Mouse (Mus musculus): Measurements from ENCODE around the gene Mknk2. TPM values are rescaled to one million over a fixed set of nuclear protein-coding genes. Genes with fewer than 3 reads are reported as not detected.
"Not testable (repeated sequence)": the region's sequence is repeated elsewhere in the genome, so short reads cannot be mapped to it uniquely, and the experiment has no call there.

The Mknk2 gene
- total RNA-seq, 2 experiments from 2014 or later: 178 to 198 TPM

DNA sequence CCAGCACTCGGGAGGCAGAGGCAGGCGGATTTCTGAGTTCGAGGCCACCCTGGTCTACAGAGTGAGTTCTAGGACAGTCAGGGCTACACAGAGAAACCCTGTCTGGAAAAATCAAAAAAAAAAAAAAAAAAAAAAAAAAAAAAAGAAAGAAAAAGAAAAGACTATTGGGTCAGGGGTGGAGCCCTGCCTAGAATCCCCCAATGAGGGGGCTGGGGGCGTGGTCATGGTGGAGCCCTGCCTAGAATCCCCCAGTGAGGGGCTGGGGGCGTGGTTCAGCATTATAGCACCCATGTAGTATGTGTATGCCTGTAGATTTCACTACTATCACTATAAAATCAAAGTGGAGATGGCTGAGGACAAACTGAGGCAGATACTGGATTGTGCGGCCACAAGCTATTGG, 28.0 kb downstream of the Mknk2 start:
- DNase-seq: not testable (repeated sequence)

- DNase-seq: no peak
These were observed 31.0 kb downstream of the Mknk2 start for GRCm38 (mm10) chr10:80646936-80647335.

DNA sequence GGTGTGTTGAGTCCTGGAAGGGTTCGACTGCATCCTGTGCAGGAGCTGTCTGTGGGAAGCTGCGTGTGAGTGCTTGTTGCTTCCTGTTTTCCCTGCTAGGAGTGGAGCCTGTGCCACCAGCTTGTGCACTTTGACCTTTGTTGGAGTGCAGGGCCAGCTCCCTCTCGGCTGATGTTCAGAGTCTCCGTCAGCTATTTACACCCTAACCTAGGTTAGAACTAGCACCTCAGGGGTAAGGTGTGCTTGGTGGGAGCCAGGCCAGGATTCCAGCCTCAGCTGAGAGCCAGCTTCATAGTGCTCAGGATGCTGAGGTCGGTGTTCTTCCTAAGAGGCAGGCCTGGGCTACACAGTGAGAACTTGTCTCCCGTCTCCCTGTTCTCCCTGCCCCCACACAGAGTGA, 42.6 kb downstream of the Mknk2 start:
- no peak for DNase-seq

DNA sequence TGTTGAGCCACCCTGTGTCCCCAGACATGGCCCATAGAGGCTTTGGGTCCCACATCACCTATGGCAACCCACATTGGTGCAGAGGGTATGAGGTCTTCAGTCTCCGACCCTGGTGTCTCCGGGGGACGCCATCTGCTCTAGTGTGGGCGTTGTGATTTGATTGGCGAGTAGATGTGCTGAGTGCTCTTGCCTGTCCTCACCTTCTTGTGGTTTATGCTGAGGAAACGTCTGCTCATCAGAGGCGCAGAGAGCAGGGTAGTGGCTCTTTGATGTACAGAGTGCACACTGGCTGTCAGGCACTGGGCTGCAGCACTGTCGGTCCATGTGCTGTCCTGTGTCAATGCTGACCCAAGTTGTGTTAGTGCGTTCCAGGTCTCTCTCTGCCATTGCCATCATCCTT, 49.0 kb downstream of the Mknk2 start:
- no peak for DNase-seq

- DNase-seq: peak in 1 of 2 experiments; percentile 40
These were observed 50.2 kb downstream of the Mknk2 start for GRCm38 (mm10) chr10:80627685-80628084.

- DNase-seq: no peak
These were observed 52.1 kb downstream of the Mknk2 start for GRCm38 (mm10) chr10:80625764-80626163.

DNA sequence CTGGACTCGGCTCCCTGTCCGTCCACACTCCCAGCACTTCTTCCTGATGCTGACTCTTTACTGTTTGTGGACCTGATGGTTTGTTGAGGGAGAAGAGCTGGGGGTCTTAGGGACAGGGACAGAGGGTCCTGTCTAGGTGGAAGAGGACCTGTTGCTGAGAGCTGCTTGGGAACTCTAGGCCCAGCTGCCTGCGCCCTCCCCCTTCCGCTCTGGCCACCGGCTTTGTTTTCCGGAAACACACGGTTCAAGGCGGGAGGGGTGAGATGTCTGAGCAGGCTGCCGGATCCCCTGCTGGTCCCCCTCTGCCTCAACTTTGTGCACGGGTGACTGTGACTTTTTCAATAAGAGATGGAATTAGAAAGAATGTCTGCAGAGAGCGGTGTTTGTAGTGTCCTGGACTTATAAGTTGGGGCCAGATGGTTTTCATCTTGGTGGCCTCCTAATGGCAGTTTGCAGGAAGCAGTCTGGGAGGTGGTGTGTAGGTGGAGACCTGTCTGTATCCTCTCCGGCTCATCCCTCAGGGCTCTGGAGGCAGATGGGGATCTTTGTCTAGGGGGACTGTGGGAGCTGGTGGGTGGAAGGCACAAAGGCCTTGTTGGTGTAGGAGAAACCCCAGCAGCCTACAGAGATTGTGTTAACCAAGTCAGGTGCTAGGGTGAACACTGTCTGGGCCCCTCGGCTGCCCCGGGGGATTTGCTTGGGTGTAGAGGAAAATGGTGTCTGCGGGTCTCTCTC, 54.3 kb downstream of the Mknk2 start:
- DNase-seq: peak; percentile 73 to 80

DNA sequence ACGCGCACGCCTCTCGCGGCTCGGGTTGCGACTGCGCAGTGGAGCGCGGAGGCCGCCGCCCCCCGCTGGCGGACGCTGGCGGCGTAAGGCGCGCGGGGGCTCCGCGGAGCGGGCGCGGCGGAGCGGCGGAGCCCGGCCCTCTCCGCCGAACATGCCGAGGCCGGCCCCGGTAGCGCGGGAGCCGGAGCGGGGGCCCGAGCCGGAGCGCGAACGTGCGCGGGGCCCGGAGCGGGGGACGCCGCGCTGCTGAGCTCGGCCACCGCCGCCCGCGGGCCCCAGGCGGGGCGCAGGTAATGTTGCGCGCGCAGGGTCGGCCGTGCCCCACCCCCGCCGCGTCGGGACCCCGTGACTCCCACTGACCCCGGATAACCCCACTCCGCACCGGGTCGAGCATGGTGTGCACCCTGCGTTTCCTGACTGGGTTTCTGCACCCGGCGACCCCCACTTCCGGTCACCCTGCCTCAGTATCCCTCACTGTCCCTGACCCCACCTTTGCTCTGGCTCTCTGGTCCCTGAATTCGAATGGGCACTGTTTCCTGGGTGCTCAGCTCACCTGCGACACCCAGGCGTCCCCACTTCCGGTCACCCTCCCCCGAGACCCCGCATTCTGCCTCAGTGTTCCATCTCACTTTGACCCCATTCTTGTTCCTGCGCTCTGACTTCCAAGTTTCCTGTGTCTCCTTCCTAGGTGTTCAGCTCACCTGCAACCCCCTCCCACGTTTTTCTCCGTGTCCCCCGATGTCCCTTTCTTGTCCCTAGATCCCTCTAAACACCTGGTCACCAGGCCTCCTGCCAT, 55.1 kb downstream of the Mknk2 start, which contains the start of gene Csnk1g2:
TSS of gene Csnk1g2 (plus strand) at position 178 of the 796 bp plus-strand sequence.
- DNase-seq: peak; percentile 40 to 62

DNA sequence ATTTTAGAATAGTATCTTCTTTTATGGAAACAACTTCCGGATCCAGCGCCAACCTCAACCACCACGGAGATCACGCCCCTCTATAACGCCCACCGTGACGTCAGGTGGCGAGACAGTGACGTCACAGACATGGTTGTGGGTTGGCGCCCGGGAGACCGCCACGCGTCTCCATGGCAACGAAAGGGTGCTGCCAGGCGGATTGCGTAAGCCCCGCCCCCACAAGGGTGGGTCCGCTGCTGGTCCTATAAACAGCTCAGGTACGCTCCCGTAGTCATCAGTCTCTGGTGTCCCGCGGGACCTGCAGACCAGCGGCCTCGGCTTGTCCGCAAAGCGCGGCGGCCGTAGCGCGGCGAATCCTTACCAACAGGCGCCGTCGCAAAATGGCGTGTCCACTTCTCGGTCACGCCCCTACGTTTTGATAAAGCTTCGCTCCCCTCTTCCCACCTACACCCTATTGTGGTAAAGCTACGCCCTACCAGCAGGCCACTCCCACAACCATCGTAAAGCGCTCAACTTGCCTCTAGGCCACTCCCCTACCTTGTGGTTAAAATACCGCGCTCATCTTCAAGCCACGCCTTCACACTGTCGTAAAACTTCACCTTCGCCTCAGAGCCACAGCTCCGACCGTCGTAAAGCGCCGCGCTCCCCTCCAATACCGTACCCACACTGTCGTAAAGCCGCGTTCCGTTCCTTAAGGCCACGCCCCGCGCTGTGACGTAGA, 55.8 kb downstream of the Mknk2 start:
- peak; percentile 99 for DNase-seq

DNA sequence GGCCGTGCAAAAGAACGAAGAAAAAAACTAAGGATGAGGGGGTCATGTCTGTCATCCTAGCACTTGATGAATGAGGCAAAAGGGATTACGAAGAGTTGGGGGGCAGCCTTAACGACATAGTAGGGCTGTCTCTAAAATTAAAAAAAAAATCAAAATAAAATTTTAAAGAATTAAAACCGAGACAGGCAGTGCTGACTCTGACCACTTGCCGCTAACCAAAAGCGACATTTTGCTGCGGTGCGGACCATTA, 56.3 kb downstream of the Mknk2 start:
- DNase-seq: no peak

DNA sequence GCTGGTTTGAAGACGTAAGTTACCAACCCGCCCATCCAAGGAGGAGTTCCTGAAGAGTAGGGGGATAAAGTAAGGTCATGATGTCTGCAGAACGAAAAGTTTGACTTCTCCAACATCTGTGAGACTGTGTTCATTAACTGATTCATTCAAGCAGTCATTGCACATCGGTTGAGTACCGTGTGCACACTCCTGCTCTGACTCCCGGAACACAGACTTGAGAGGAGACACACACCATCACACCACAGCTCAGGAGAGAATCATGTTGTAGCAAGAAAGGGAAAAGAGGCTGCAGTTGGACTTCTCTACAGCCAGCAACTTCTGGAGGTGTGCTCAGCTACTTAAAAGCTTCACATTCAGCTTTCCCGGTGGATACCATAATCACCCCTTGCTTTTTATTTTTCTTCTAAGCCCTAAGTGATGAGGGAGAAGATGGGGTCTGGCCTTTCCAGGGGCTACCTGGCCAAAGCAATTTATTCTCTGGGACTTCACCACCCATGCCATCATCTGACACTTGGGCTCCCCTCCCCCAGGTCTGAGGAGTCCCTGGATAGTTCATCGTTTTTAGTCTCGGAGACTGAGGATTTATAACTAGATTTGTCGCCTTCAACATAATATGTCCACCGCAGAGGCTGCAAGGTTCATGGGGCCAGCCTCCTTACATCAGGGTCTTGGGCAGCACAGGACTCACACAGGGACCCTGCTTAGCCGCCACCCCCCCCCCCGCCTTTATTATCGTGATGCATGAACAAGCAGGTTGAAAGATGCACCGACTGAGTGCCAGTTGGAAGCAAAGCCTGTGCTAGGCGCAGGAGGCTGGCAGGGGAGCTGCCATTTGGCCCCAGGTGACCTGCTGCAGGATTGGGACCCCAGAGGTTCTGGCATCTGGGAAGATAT, 56.9 kb downstream of the Mknk2 start:
- DNase-seq: no peak

- DNase-seq: no peak
These were observed 57.5 kb downstream of the Mknk2 start for GRCm38 (mm10) chr10:80620365-80620764.

GRCm38 (mm10) chr10:80619465-80620244, 58.3 kb downstream of the Mknk2 start:
- DNase-seq: no peak

- DNase-seq: peak; percentile 55 to 74
These were observed 59.7 kb downstream of the Mknk2 start for GRCm38 (mm10) chr10:80618181-80618580.

Other genes with a start within 250 kb of the Mknk2 start
- 10 to 100 TPM; 48.2 to 64.3 TPM for gene Tcf3, start 244.5 kb downstream of the Mknk2 start, total RNA-seq (2021)
- gene Onecut3, start 183.3 kb downstream of the Mknk2 start, total RNA-seq (2021): not detected
- 1 to 10 TPM in 1 of 2 experiments, under 1 TPM in 1; 0.43 to 1.1 TPM for gene Atp8b3, start 139.0 kb downstream of the Mknk2 start, total RNA-seq (2021)
- gene Rexo1, start 116.6 kb downstream of the Mknk2 start, total RNA-seq (2021): 10 to 100 TPM; 28.3 to 42.9 TPM
- 10 to 100 TPM; 13.6 to 14.1 TPM for gene Klf16, start 100.8 kb downstream of the Mknk2 start, total RNA-seq (2021)
- 100 to 1,000 TPM; 103 to 107 TPM for gene Abhd17a, start 87.8 kb downstream of the Mknk2 start, total RNA-seq (2021)
- 10 to 100 TPM; 64.3 to 64.6 TPM for gene Scamp4, start 75.2 kb downstream of the Mknk2 start, total RNA-seq (2021)
- gene Adat3, start 75.2 kb downstream of the Mknk2 start, total RNA-seq (2021): 1 to 10 TPM; 2.7 to 6.1 TPM
- gene Gm49322, start 72.1 kb downstream of the Mknk2 start, total RNA-seq (2021): 1 to 10 TPM; 1.6 to 2.6 TPM
- 100 to 1,000 TPM; 129 to 135 TPM for gene Csnk1g2, start 55.3 kb downstream of the Mknk2 start, total RNA-seq (2021)
- gene Btbd2, start 21.0 kb downstream of the Mknk2 start, total RNA-seq (2021): 10 to 100 TPM; 61.7 to 71.2 TPM
- gene Mob3a, start 23.9 kb upstream of the Mknk2 start, total RNA-seq (2021): 10 to 100 TPM; 19.4 to 20.1 TPM
- gene Izumo4, start 24.1 kb upstream of the Mknk2 start, total RNA-seq (2021): 10 to 100 TPM in 1 of 2 experiments, 1 to 10 TPM in 1; 9.9 to 16.6 TPM
- gene Ap3d1, start 64.2 kb upstream of the Mknk2 start, total RNA-seq (2021): 10 to 100 TPM; 80.3 to 99.6 TPM
- 10 to 100 TPM; 53.2 to 64.6 TPM for gene Dot1l, start 77.1 kb upstream of the Mknk2 start, total RNA-seq (2021)
- gene Sf3a2, start 120.1 kb upstream of the Mknk2 start, total RNA-seq (2021): 10 to 100 TPM; 51.4 to 55.6 TPM
- 10 to 100 TPM; 84.6 to 86.8 TPM for gene Plekhj1, start 120.5 kb upstream of the Mknk2 start, total RNA-seq (2021)
- gene Amh, start 127.1 kb upstream of the Mknk2 start, total RNA-seq (2021): under 1 TPM; 0.40 to 0.83 TPM
- 1 to 10 TPM; 4.7 to 7.2 TPM for gene Jsrp1, start 135.4 kb upstream of the Mknk2 start, total RNA-seq (2021)
- gene Oaz1, start 148.5 kb upstream of the Mknk2 start, total RNA-seq (2021): 1,000 to 10,000 TPM in 1 of 2 experiments, 100 to 1,000 TPM in 1; 923 to 1,039 TPM
- gene Lingo3, start 165.9 kb upstream of the Mknk2 start, total RNA-seq (2021): 1 to 10 TPM; 5.8 TPM
- 10 to 100 TPM; 26.6 to 36.8 TPM for gene Lsm7, start 177.1 kb upstream of the Mknk2 start, total RNA-seq (2021)
- 10 to 100 TPM; 28.1 to 30.3 TPM for gene Sppl2b, start 177.2 kb upstream of the Mknk2 start, total RNA-seq (2021)
- not detected for gene Tmprss9, start 193.7 kb upstream of the Mknk2 start, total RNA-seq (2021)
- 100 to 1,000 TPM; 202 to 239 TPM for gene Timm13, start 222.9 kb upstream of the Mknk2 start, total RNA-seq (2021)
- gene Lmnb2, start 240.1 kb upstream of the Mknk2 start, total RNA-seq (2021): 10 to 100 TPM; 11.2 to 17.2 TPM